Mouse (Mus musculus) cerebellum, adult 2 months (tissue): ENCODE measurements around the gene Fgf18. TPM values are rescaled to one million over a fixed set of nuclear protein-coding genes. Genes with fewer than 3 reads are reported as not detected.
A peak's percentile ranks its signal among the peaks of the same experiment; 100 is the strongest.

ENCODE experiments used
- DNase-seq, 2 experiments: peaks; one replicate each; pipeline ENCODE4 v3.0.0; 2021
- H3K27ac ChIP-seq: fragments of 200-500 bp; 2 replicates; pipeline ENCODE4 v1.5.1; 2012; ENCODE audit warnings: low read length, control low read depth, inconsistent platforms; ENCODE audit not compliant: insufficient read depth
- H3K27me3 ChIP-seq: fragments of 200-500 bp; 2 replicates; pipeline ENCODE4 v1.6.1; 2012; ENCODE audit warnings: inconsistent platforms, mild to moderate bottlenecking, low read length, moderate library complexity; ENCODE audit not compliant: control insufficient read depth, insufficient read depth
- H3K4me1 ChIP-seq: fragments of 200-500 bp; 2 replicates; pipeline ENCODE4 v1.6.1; 2011; ENCODE audit warnings: low read length; ENCODE audit not compliant: control insufficient read depth, insufficient read depth
- H3K4me3 ChIP-seq: fragments of 200-500 bp; replicated peaks from 2 replicates; pipeline ENCODE3; 2011; ENCODE audit warnings: mild to moderate bottlenecking, low read depth, low read length, control low read depth; ENCODE audit not compliant: insufficient read depth
- CTCF ChIP-seq: fragments of 200-500 bp; IDR thresholded peaks from 2 replicates; pipeline ENCODE4 v1.5.1; 2011; ENCODE audit warnings: low read depth, mild to moderate bottlenecking, control low read depth, low read length, moderate library complexity, borderline replicate concordance; ENCODE audit not compliant: insufficient read depth
- POLR2A ChIP-seq: fragments of 200-500 bp; IDR thresholded peaks from 2 replicates; pipeline ENCODE4 v1.6.1; 2011; ENCODE audit warnings: low read length, control low read depth, borderline replicate concordance; ENCODE audit not compliant: insufficient read depth
- WGBS: fragments of 180-500 bp; shearing (Covaris S2); methylation state at CpG from one replicate; pipeline ENCODE4 v1.1.7; 2018; 5-methylcytosine and 5-hydroxymethylcytosine counted together
- polyA plus RNA-seq: library from polyadenylated mRNA; depleted of rRNA; stranded (reverse); fragments of >200 nt; gene quantifications from 2 replicates; pipeline ENCODE4 v1.2.3, GENCODE M21; 2012

The Fgf18 gene
- polyA plus RNA-seq, 1 experiment = 7.2 TPM

GRCm38 (mm10) chr11:33085054-33085453, 62.1 kb downstream of the Fgf18 start:
- Histone ChIP-seq H3K27ac (no peak overlapping the region), H3K4me1 (peaks cover 5% of the 10 kb centered on the region), H3K27me3 (no peaks in the 10 kb centered on the region; the same call in 1 of the 2 replicates), H3K4me3 (no peak overlapping the region)
- DNase-seq = no peak
- WGBS = 98% methylated on average over 3 of the region's 3 CpGs
- TF ChIP-seq POLR2A (no peak), CTCF (no peak)

- TF ChIP-seq CTCF = no peak
- TF ChIP-seq POLR2A = no peak
- no peak overlapping the region for H3K27ac ChIP-seq
- no peaks in the 10 kb centered on the region for H3K4me1 ChIP-seq
- no peaks in the 10 kb centered on the region; the same call in 1 of the 2 replicates for H3K27me3 ChIP-seq
- H3K4me3 ChIP-seq = no peak overlapping the region
- DNase-seq = no peak
- WGBS = 76% methylated on average over 2 of the region's 2 CpGs
These were observed 63.2 kb downstream of the Fgf18 start for GRCm38 (mm10) chr11:33084041-33084440.

GRCm38 (mm10) chr11:33081175-33081574, 66.0 kb downstream of the Fgf18 start:
- Histone ChIP-seq H3K4me1 (no peaks in the 10 kb centered on the region), H3K27me3 (no peaks in the 10 kb centered on the region), H3K27ac (no peak overlapping the region), H3K4me3 (no peak overlapping the region)
- WGBS = 88% methylated on average over 3 of the region's 3 CpGs
- TF ChIP-seq POLR2A (no peak), CTCF (no peak)
- DNase-seq = no peak

GRCm38 (mm10) chr11:33080046-33080808, 67.0 kb downstream of the Fgf18 start:
- TF ChIP-seq CTCF (no peak), POLR2A (no peak)
- Histone ChIP-seq H3K4me1 (no peaks in the 10 kb centered on the region), H3K27me3 (no peaks in the 10 kb centered on the region), H3K27ac (no peak overlapping the region), H3K4me3 (no peak overlapping the region)
- DNase-seq = no peak
- 63% methylated on average over 16 of the region's 16 CpGs for WGBS

- no peaks in the 10 kb centered on the region for H3K27me3 ChIP-seq
- WGBS = 43% methylated on average over 6 of the region's 6 CpGs
- no peak overlapping the region for H3K27ac ChIP-seq
- DNase-seq = no peak
- no peak overlapping the region for H3K4me3 ChIP-seq
- no peaks in the 10 kb centered on the region for H3K4me1 ChIP-seq
- no peak for TF ChIP-seq CTCF
- no peak for TF ChIP-seq POLR2A
These were observed 67.8 kb downstream of the Fgf18 start for GRCm38 (mm10) chr11:33079424-33079823.

- Histone ChIP-seq H3K27me3 (no peaks in the 10 kb centered on the region), H3K27ac (no peak overlapping the region), H3K4me1 (no peaks in the 10 kb centered on the region), H3K4me3 (no peak overlapping the region)
- WGBS = 56% methylated on average over 7 of the region's 7 CpGs
- TF ChIP-seq POLR2A (no peak), CTCF (no peak)
- no peak for DNase-seq
These were observed 69.2 kb downstream of the Fgf18 start for GRCm38 (mm10) chr11:33078036-33078435.

GRCm38 (mm10) chr11:33075293-33075692, 71.9 kb downstream of the Fgf18 start:
- TF ChIP-seq CTCF (no peak), POLR2A (no peak)
- no peak overlapping the region for H3K27ac ChIP-seq
- DNase-seq = peak in 1 of 2 experiments; percentile 6
- WGBS = 12% methylated on average over 8 of the region's 8 CpGs
- no peak overlapping the region for H3K4me3 ChIP-seq
- no peaks in the 10 kb centered on the region for H3K27me3 ChIP-seq
- no peaks in the 10 kb centered on the region for H3K4me1 ChIP-seq

GRCm38 (mm10) chr11:33074541-33074940, 72.7 kb downstream of the Fgf18 start:
- no peaks in the 10 kb centered on the region for H3K4me1 ChIP-seq
- 28% methylated on average over 7 of the region's 7 CpGs for WGBS
- DNase-seq = no peak
- no peaks in the 10 kb centered on the region for H3K27me3 ChIP-seq
- H3K4me3 ChIP-seq = no peak overlapping the region
- H3K27ac ChIP-seq = no peak overlapping the region
- TF ChIP-seq POLR2A (no peak), CTCF (no peak)
